Mouse (Mus musculus): ENCODE data around the gene Ppp3cb.
"Not testable (repeated sequence)": the region's sequence is repeated elsewhere in the genome, so short reads cannot be mapped to it uniquely, and the experiment has no call there.

Ppp3cb gene

GRCm38 (mm10) chr14:20546415-20546814, at the start of gene Ppp3cb:
Ppp3cb (minus strand) TSS chr14:20546573.
- DNase-seq (ENCODE audit: low read depth, low spot score): peak; percentile 97

DNA sequence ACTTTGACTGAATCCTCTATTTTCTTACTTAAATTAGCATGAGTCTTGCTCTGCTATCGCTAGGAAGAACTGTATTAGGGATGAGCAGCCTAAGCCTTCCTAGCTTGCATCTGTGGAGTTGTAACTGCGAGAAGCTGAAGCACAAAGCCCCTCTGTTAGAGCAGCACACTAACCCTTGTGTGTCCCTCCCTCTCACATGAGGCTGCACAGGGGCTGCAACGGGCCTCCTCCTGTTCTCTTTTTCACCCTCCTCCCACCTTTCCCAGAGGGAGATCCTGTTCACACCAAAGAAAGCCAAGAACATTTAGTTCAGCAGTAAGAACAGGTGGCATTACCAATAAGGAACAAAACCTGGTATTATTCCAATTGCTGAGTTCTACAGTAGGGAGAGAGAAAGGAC, 49.4 kb upstream of the Ppp3cb start:
- no peak for DNase-seq (ENCODE audit: low read depth, low spot score)

DNA sequence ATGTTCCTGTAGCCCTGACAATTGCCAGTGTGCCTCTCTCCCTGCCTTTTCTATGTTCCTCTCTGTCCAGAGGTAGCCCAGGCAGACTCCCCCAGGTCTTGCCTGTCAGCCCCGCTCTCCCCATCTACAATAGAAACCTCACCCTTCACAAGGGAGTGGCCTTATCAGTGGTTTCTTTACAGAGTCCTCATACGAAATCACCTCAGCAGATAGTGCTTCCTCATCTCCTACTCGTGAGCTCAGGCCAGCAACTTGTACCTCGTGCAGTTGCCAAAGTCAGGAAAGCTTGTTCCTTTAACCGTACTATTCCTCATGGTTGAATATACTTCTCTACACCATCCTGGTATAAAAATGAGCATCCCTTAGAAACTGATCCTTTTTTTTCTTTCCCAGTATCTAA, 41.1 kb upstream of the Ppp3cb start:
- DNase-seq (ENCODE audit: low read depth, low spot score): no peak

- no peak for DNase-seq (ENCODE audit: low read depth, low spot score)
Measured at GRCm38 (mm10) chr14:20578822-20579407, 32.5 kb upstream of the Ppp3cb start.

DNA sequence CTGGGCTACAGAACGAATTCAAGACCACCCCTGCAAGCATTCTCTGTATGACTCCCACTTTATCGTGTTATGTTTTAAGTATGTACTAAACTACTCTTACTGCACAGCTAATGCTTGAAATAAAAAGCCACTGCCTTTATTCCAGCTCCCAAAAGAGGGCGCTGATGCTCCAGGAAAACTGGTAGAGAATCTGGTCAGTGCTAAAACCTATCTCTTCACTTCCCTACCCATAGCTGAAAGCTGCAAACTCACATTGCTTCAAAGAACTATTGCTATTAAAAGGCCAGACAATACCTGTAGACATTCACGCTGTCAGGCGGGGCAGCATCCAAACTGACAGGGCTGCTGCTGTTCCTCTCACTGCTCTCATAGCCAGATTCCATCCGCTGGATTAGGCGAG, 29.8 kb upstream of the Ppp3cb start:
- peak; percentile 69 for DNase-seq (ENCODE audit: low read depth, low spot score)

DNA sequence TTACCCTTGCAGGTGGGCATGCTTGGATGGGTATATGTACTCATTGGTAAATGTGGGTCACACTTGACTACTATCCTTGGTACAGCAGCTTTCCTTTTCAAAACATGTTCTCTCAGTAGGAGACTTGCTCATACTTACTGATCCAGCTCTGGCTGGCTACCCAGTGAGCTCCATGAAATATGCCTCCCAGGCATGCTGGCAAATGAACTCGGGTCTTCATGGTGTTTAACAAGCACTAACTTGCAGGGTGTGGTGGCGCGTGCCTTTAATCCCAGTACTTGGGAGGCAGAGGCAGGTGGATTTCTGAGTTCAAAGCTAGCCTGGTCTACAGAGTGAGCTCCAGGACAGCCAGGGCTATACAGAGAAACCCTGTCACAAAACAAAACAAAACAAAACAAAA, 26.8 kb upstream of the Ppp3cb start:
- not testable (repeated sequence) for DNase-seq (ENCODE audit: low read depth, low spot score)

DNA sequence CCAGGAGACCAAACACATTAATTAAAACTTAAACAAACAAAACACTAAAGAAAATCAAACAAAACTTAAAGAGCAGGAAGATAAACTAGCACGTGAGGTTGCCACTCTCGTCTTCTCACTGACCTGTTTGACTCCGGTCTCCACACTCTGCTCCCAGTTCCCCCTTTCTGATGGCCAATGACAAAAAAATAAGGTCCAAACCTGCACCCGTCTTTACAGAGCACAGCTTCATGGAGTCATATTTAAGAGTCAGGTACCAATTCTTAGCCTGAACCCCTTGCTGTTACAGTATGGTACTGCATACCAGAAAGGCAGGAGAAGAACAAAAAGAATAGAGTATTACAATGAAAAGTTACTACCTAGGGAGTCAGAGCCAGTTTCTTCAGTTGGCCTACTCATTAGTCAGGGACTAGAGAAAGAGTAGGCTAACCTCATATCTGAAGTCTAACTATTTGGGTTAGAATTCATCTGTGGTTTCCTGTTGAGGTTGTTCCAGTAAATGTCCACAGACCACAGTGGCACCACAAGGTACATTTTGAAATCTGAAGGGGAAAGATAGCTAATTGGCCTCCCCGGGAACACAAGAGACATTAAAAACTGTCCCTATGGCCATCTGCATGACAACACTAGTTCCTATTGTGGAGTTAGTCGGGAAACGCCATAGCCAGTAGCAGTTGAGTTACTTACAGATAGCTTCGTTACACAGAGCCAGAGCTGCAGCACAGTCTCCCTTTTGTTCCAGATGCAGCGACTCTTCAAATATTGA, 19.1 kb upstream of the Ppp3cb start:
- DNase-seq (ENCODE audit: low read depth, low spot score): no peak

DNA sequence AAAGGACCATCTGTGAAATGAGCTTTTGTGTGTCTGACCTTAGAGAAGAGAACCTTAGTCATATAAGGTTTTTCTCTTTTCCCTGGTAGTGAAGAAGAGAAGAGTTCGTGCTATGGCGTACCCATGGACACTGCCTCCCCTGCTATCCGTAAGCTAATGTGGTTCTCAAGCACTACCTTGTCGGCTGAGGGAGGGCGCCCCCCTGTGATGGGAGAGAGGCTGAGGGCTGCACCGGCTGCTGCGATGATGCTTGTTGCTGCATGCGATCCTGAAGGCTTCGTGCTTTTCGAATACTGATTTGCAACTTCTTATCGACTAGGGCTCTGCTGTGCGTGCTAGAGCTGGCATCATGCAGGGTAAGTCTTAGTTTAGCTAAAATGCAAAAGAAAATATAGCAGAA, 18.3 kb upstream of the Ppp3cb start:
- DNase-seq (ENCODE audit: low read depth, low spot score): peak; percentile 41

DNA sequence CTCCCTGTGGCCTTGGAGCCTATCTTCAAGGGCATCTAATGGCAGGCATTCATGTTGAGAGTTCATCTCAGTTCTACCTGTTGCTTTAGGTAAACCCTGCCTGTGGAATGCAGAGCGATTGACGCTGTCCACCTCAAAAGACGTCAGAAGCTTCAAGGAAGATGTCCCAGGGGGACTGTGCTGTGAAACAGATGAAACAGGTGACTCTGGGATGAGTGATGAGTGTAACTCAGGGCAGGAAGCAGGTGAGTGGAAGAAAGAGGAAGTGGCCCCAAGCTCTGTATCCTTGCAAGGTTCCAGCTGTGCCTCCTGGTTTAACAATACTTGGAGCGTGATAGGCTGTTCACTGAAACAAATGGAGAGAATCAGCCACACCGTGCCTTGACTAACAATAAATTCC, 15.5 kb upstream of the Ppp3cb start:
- no peak for DNase-seq (ENCODE audit: low read depth, low spot score)

- DNase-seq (ENCODE audit: low read depth, low spot score): no peak
Measured at GRCm38 (mm10) chr14:20550136-20550535, 3.8 kb upstream of the Ppp3cb start.

GRCm38 (mm10) chr14:20545529-20546331, 643 bp downstream of the Ppp3cb start:
- peak; percentile 86 for DNase-seq (ENCODE audit: low read depth, low spot score)

DNA sequence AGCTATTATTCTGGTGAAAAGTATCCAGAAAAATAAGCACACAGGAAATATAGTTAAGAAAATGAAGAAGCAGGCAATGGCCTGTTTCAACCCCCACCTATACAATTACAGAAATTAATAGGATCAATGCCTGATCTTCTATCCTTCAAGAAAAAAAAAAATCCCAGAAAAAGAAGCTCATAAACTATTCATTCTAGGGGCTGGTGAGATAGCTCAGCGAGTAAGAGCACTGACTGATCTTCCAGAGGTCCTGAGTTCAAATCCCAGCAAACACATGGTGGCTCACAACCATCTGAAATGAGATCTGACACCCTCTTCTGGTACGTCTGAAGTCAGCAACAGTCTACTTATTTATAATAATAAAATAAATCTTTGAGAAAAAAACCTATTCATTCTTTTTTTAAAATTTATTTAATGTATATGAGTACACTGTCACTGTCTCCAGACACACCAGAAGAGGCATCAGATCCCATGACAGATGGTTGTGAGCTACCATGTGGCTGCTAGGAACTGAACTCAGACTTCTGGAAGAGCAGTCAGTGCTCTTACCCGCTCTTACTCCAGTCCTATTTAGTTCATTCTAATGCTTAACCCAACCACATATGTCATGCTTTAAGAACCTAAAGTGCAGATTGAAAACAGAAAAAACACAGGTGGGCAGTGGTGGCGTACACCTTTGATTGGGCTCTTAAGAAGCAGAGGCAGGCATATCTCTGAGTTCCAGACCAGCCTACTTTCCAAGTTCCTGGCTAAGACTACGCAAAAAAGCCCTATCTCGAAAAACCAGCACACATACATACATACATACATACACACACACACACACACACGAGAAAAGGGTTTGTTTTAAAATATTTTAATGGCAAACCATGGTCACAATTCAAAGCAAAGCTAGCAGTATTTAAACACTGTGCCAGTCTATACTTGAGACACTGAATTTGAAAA, 1.6 kb downstream of the Ppp3cb start:
- DNase-seq (ENCODE audit: low read depth, low spot score): peak; percentile 14

DNA sequence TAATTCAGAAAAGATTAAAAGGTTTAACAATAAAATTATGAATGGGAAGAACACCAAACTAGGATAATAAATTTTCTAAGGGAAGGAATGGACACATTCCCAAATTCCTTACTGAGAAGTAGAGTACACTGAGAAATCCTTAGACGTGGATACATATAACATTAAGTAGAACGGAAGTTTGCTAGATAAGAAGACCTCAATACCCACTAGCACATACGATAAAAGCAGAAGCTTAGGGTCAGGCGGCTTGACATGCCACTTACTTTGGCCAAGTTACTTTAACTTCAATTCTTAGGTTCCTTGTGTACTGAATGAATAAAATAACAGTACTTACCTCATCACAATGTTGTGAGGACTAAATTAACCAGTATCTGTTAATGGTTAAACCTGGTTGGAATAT, 16.7 kb downstream of the Ppp3cb start:
- DNase-seq (ENCODE audit: low read depth, low spot score): no peak

- no peak for DNase-seq (ENCODE audit: low read depth, low spot score)
Measured at GRCm38 (mm10) chr14:20520179-20520578, 26.2 kb downstream of the Ppp3cb start.

- DNase-seq (ENCODE audit: low read depth, low spot score): no peak
Measured at GRCm38 (mm10) chr14:20508424-20508823, 37.9 kb downstream of the Ppp3cb start.

GRCm38 (mm10) chr14:20502966-20503365, 43.4 kb downstream of the Ppp3cb start:
- DNase-seq (ENCODE audit: low read depth, low spot score): peak; percentile 16

- DNase-seq (ENCODE audit: low read depth, low spot score): no peak
Measured at GRCm38 (mm10) chr14:20499982-20500381, 46.4 kb downstream of the Ppp3cb start.

GRCm38 (mm10) chr14:20496603-20497002, 49.8 kb downstream of the Ppp3cb start, which contains the start of gene Mss51:
Mss51 (minus strand) TSS chr14:20496901.
- no peak for DNase-seq (ENCODE audit: low read depth, low spot score)

DNA sequence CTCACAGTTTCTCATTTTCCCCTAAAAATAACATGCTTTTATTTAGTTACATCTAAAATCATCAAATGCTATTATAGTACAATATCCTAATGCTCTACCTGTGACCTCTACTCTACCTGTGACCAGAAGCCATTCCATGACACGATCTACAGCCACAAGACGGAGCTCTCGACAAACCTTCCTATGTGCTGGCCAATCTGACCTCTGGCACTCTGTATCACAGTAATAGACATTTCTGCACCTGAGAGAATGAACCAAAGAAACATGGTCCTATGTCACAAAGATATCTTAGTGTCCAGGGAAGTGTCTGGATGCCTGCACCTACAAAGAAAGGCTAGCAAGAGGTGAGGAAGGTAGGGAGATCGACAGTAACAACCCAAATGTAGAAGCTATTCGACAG, 60.3 kb downstream of the Ppp3cb start:
- DNase-seq (ENCODE audit: low read depth, low spot score): no peak

- no peak for DNase-seq (ENCODE audit: low read depth, low spot score)
Measured at GRCm38 (mm10) chr14:20482051-20482751, 64.2 kb downstream of the Ppp3cb start.

DNA sequence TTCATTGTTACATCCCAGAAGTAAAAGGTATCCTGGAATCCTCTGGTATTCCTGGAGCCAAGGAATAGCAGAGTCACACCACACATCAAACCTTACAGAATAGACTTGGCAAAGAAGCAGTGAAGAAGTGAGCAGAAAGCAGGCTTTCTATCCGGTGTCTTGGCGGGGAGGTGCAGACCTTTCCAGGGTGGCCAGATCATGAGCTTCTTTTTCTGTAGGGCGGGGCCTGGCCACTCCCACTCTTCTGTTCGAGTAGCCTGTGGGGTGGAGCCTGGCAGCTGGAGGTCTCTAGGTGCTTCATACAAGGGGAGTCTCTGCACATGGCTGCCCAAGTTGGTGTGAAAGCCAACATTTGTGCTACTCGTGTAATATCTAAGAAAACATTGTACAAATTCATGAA, 65.2 kb downstream of the Ppp3cb start:
- peak; percentile 87 for DNase-seq (ENCODE audit: low read depth, low spot score)
